Mouse (Mus musculus) cortical plate, adult 2 months (tissue): Measurements from ENCODE around the gene Kif21b.

ENCODE experiments used
- CTCF ChIP-seq: fragments of 200-500 bp; IDR thresholded peaks from 2 replicates; pipeline ENCODE4 v1.5.1; 2011; ENCODE audit warnings: mild to moderate bottlenecking, control low read depth, low read length; ENCODE audit not compliant: insufficient read depth; ENCODE audit errors: extremely low read depth
- POLR2A ChIP-seq: fragments of 200-500 bp; IDR thresholded peaks from 2 replicates; pipeline ENCODE4 v1.6.1; 2011; ENCODE audit warnings: mild to moderate bottlenecking, low read length, control low read depth; ENCODE audit not compliant: insufficient read depth; ENCODE audit errors: extremely low read depth

DNA sequence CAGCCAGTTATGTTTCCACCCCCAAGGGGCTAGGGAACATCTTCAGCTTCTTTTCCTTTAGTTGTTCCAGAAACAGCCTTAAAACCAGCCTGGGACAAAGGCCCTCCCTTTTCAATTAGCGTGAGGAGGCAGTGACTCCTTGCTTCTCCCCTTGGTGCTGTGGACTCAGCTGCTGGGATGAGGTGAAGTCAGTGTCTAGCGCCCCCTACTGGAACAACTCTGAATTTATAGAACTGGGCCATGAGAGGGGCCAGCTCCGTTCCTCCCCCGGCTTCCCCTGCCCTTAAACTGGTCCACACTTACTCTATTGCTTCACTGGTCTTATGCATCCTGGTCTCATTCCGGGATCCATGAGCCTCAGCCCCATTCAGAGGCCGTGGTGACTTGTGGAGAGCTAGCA, 44.0 kb downstream of the Kif21b start:
- peak; percentile 72 for TF ChIP-seq CTCF
- no peak for TF ChIP-seq POLR2A
